Mouse (Mus musculus): ENCODE results near the gene Mphosph9. TPM values are rescaled to one million over a fixed set of nuclear protein-coding genes. Genes with fewer than 3 reads are reported as not detected.
"Not testable (repeated sequence)": the region's sequence is repeated elsewhere in the genome, so short reads cannot be mapped to it uniquely, and the experiment has no call there.

The Mphosph9 gene
- polyA plus RNA-seq, 1 experiment: 0.28 TPM

- Histone ChIP-seq H3K27me3 (ENCODE audit: control insufficient read depth) (no peaks in the 10 kb centered on the region), H3K4me3 (replicated peaks) (no peak overlapping the region), H3K4me1 (ENCODE audit: control insufficient read depth) (peaks cover 15% of the 10 kb centered on the region), H3K36me3 (ENCODE audit: control insufficient read depth) (peaks cover 88% of the 10 kb centered on the region), H3K9me3 (ENCODE audit: control insufficient read depth, low read length) (peaks cover 2% of the 10 kb centered on the region; the same call in 1 of the 2 replicates)
- 0 out of 3 replicates have a peak, but pooled peaks have one; percentile 15 for TF ChIP-seq TAL1 (IDR thresholded peaks at IDR 0.05; ENCODE audit: low read length)
- TF ChIP-seq GATA1 (IDR thresholded peaks at IDR 0.05; ENCODE audit: low read length): no peak
These were observed 10.1 kb downstream of the Mphosph9 start for GRCm38 (mm10) chr5:124317648-124318047.

- no peak overlapping the region for H3K4me3 ChIP-seq (replicated peaks)
- peaks cover 9% of the 10 kb centered on the region for H3K9me3 ChIP-seq (ENCODE audit: control insufficient read depth, low read length)
- H3K36me3 ChIP-seq (ENCODE audit: control insufficient read depth): peaks cover 90% of the 10 kb centered on the region
- no peaks in the 10 kb centered on the region for H3K27me3 ChIP-seq (ENCODE audit: control insufficient read depth)
- no peak for TF ChIP-seq TAL1 (IDR thresholded peaks at IDR 0.05; ENCODE audit: low read length)
- TF ChIP-seq GATA1 (IDR thresholded peaks at IDR 0.05; ENCODE audit: low read length): no peak
- H3K4me1 ChIP-seq (ENCODE audit: control insufficient read depth): peaks cover 15% of the 10 kb centered on the region
These were observed 11.8 kb downstream of the Mphosph9 start for GRCm38 (mm10) chr5:124315941-124316340.

- Histone ChIP-seq H3K27me3 (ENCODE audit: control insufficient read depth) (no peaks in the 10 kb centered on the region), H3K36me3 (ENCODE audit: control insufficient read depth) (peaks cover 90% of the 10 kb centered on the region), H3K4me1 (ENCODE audit: control insufficient read depth) (peaks cover 15% of the 10 kb centered on the region), H3K4me3 (replicated peaks) (no peak overlapping the region), H3K9me3 (ENCODE audit: control insufficient read depth, low read length) (peaks cover 9% of the 10 kb centered on the region)
- TF ChIP-seq TAL1 (IDR thresholded peaks at IDR 0.05; ENCODE audit: low read length) (no peak), GATA1 (IDR thresholded peaks at IDR 0.05; ENCODE audit: low read length) (no peak)
These were observed 12.3 kb downstream of the Mphosph9 start for GRCm38 (mm10) chr5:124315498-124315897.

GRCm38 (mm10) chr5:124310091-124310490 is 17.7 kb downstream of the Mphosph9 start:
- peaks cover 91% of the 10 kb centered on the region for H3K36me3 ChIP-seq (ENCODE audit: control insufficient read depth)
- H3K4me1 ChIP-seq (ENCODE audit: control insufficient read depth): no peaks in the 10 kb centered on the region
- no peaks in the 10 kb centered on the region for H3K27me3 ChIP-seq (ENCODE audit: control insufficient read depth)
- no peak overlapping the region for H3K4me3 ChIP-seq (replicated peaks)
- TF ChIP-seq GATA1 (IDR thresholded peaks at IDR 0.05; ENCODE audit: low read length) (no peak), TAL1 (IDR thresholded peaks at IDR 0.05; ENCODE audit: low read length) (no peak)
- peaks cover 9% of the 10 kb centered on the region for H3K9me3 ChIP-seq (ENCODE audit: control insufficient read depth, low read length)

GRCm38 (mm10) chr5:124309155-124309554 is 18.6 kb downstream of the Mphosph9 start:
- peaks cover 9% of the 10 kb centered on the region for H3K9me3 ChIP-seq (ENCODE audit: control insufficient read depth, low read length)
- H3K4me3 ChIP-seq (replicated peaks): no peak overlapping the region
- no peak for TF ChIP-seq GATA1 (IDR thresholded peaks at IDR 0.05; ENCODE audit: low read length)
- TF ChIP-seq TAL1 (IDR thresholded peaks at IDR 0.05; ENCODE audit: low read length): no peak
- H3K36me3 ChIP-seq (ENCODE audit: control insufficient read depth): peaks cover 85% of the 10 kb centered on the region
- H3K4me1 ChIP-seq (ENCODE audit: control insufficient read depth): no peaks in the 10 kb centered on the region
- H3K27me3 ChIP-seq (ENCODE audit: control insufficient read depth): no peaks in the 10 kb centered on the region

- not testable (repeated sequence) for H3K27me3 ChIP-seq (ENCODE audit: control insufficient read depth); H3K9me3 ChIP-seq (ENCODE audit: control insufficient read depth, low read length)
- peaks cover 75% of the 10 kb centered on the region for H3K36me3 ChIP-seq (ENCODE audit: control insufficient read depth)
These were observed 24.9 kb downstream of the Mphosph9 start for GRCm38 (mm10) chr5:124302853-124303252.

GRCm38 (mm10) chr5:124300132-124300531 is 27.6 kb downstream of the Mphosph9 start:
- TF ChIP-seq TAL1 (IDR thresholded peaks at IDR 0.05; ENCODE audit: low read length): no peak
- TF ChIP-seq GATA1 (IDR thresholded peaks at IDR 0.05; ENCODE audit: low read length): no peak
- Histone ChIP-seq H3K4me3 (replicated peaks) (no peak overlapping the region), H3K4me1 (ENCODE audit: control insufficient read depth) (no peaks in the 10 kb centered on the region), H3K36me3 (ENCODE audit: control insufficient read depth) (peaks cover 64% of the 10 kb centered on the region), H3K27me3 (ENCODE audit: control insufficient read depth) (no peaks in the 10 kb centered on the region), H3K9me3 (ENCODE audit: control insufficient read depth, low read length) (no peaks in the 10 kb centered on the region)

More at GRCm38 (mm10) chr5:124302853-124303252, 24.9 kb downstream of the Mphosph9 start:
- not testable (repeated sequence) for H3K4me1 ChIP-seq (ENCODE audit: control insufficient read depth); H3K4me3 ChIP-seq (replicated peaks)

GRCm38 (mm10) chr5:124299307-124299706 is 28.5 kb downstream of the Mphosph9 start:
- H3K4me1 ChIP-seq (ENCODE audit: control insufficient read depth); H3K4me3 ChIP-seq (replicated peaks); H3K27me3 ChIP-seq (ENCODE audit: control insufficient read depth); H3K9me3 ChIP-seq (ENCODE audit: control insufficient read depth, low read length): not testable (repeated sequence)
- peaks cover 66% of the 10 kb centered on the region for H3K36me3 ChIP-seq (ENCODE audit: control insufficient read depth)

GRCm38 (mm10) chr5:124296475-124296874 is 31.3 kb downstream of the Mphosph9 start:
- Histone ChIP-seq H3K4me3 (replicated peaks) (no peak overlapping the region), H3K9me3 (ENCODE audit: control insufficient read depth, low read length) (no peaks in the 10 kb centered on the region), H3K27me3 (ENCODE audit: control insufficient read depth) (no peaks in the 10 kb centered on the region), H3K36me3 (ENCODE audit: control insufficient read depth) (peaks cover 76% of the 10 kb centered on the region), H3K4me1 (ENCODE audit: control insufficient read depth) (no peaks in the 10 kb centered on the region)
- no peak for TF ChIP-seq GATA1 (IDR thresholded peaks at IDR 0.05; ENCODE audit: low read length)
- TF ChIP-seq TAL1 (IDR thresholded peaks at IDR 0.05; ENCODE audit: low read length): no peak

GRCm38 (mm10) chr5:124293967-124294366 is 33.8 kb downstream of the Mphosph9 start:
- no peaks in the 10 kb centered on the region for H3K9me3 ChIP-seq (ENCODE audit: control insufficient read depth, low read length)
- H3K36me3 ChIP-seq (ENCODE audit: control insufficient read depth): peaks cover 83% of the 10 kb centered on the region
- H3K4me3 ChIP-seq (replicated peaks): no peak overlapping the region
- H3K4me1 ChIP-seq (ENCODE audit: control insufficient read depth): no peaks in the 10 kb centered on the region
- TF ChIP-seq GATA1 (IDR thresholded peaks at IDR 0.05; ENCODE audit: low read length) (no peak), TAL1 (IDR thresholded peaks at IDR 0.05; ENCODE audit: low read length) (no peak)
- H3K27me3 ChIP-seq (ENCODE audit: control insufficient read depth): no peaks in the 10 kb centered on the region
